Mouse (Mus musculus) liver, postnatal 0 days (tissue): ENCODE results near the gene Akap2.

Experiments
- CTCF ChIP-seq: sonication (generic); IDR thresholded peaks from 2 replicates; pipeline ENCODE4 v1.5.1; 2016; ENCODE audit warnings: antibody characterized with exemption, low read depth
- EP300 ChIP-seq: IDR thresholded peaks from 2 replicates; pipeline ENCODE4 v1.6.1; 2016; ENCODE audit warnings: antibody characterized with exemption, low read depth, mild to moderate bottlenecking

DNA sequence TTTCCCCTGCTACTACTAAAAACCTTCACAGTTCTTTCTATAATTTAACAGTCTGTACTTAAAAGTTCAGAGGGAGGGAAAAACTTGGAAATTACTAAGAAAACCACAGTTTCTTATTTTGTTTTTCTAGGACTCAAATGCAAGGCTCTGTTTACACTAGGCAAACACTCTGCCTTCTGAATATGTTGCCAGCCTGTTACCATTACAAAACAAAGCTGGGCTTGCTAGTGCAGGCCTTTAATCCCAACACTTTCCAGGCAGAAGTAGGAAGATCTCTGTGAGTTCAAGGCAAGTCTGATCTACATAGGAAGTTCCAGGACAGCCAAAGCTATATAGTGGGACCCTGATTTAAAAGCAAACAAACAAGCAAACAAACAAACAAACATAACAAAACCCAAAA is 58.1 kb downstream of the Akap2 start:
- TF ChIP-seq CTCF = no peak
- no peak for TF ChIP-seq EP300
